Mouse (Mus musculus) liver, adult 2 months (tissue): ENCODE results near the gene Rprml. TPM values are rescaled to one million over a fixed set of nuclear protein-coding genes. Genes with fewer than 3 reads are reported as not detected.

ENCODE experiments used
- DNase-seq: peaks from one replicate; pipeline ENCODE4 v3.0.0-alpha.2; 2011; ENCODE audit warnings: low read depth, low spot score; ENCODE audit errors: extremely low read depth
- H3K27ac ChIP-seq: fragments of 200-500 bp; replicated peaks from 2 replicates; pipeline ENCODE4 v1.5.1; 2012; ENCODE audit warnings: low read depth, mild to moderate bottlenecking, control low read depth, inconsistent platforms, low read length; ENCODE audit not compliant: insufficient read depth
- H3K27me3 ChIP-seq: fragments of 200-500 bp; 2 replicates; pipeline ENCODE4 v1.6.1; 2012; ENCODE audit warnings: mild to moderate bottlenecking, moderate library complexity, low read length, inconsistent platforms; ENCODE audit not compliant: control insufficient read depth, insufficient read depth
- H3K36me3 ChIP-seq: fragments of 200-500 bp; 2 replicates; pipeline ENCODE4 v1.6.1; 2012; ENCODE audit warnings: low read length, inconsistent platforms; ENCODE audit not compliant: control insufficient read depth, insufficient read depth
- H3K4me1 ChIP-seq: fragments of 200-500 bp; 2 replicates; pipeline ENCODE4 v1.6.1; 2011; ENCODE audit warnings: low read length; ENCODE audit not compliant: control insufficient read depth, insufficient read depth
- H3K4me3 ChIP-seq: fragments of 200-500 bp; 2 replicates; pipeline ENCODE4 v1.5.1; 2011; ENCODE audit warnings: low read depth, mild to moderate bottlenecking, control low read depth, low read length, moderate library complexity; ENCODE audit not compliant: insufficient read depth
- H3K79me2 ChIP-seq: fragments of 200-500 bp; 2 replicates; pipeline ENCODE4 v1.6.1; 2012; ENCODE audit warnings: inconsistent platforms, mild to moderate bottlenecking, low read length, moderate library complexity; ENCODE audit not compliant: control insufficient read depth, insufficient read depth
- H3K9ac ChIP-seq: fragments of 200-500 bp; 2 replicates; pipeline ENCODE4 v1.6.1; 2012; ENCODE audit warnings: low read depth, mild to moderate bottlenecking, control low read depth, inconsistent platforms, low read length
- CTCF ChIP-seq: fragments of 200-500 bp; IDR thresholded peaks from 2 replicates; pipeline ENCODE4 v1.5.1; 2011; ENCODE audit warnings: low read depth, low read length, control low read depth
- POLR2A ChIP-seq: fragments of 200-500 bp; IDR thresholded peaks from 2 replicates; pipeline ENCODE4 v1.6.1; 2011; ENCODE audit warnings: low read length, control low read depth; ENCODE audit not compliant: insufficient read depth; ENCODE audit errors: extremely low read depth
- WGBS: fragments of 180-500 bp; shearing (Covaris S2); methylation state at CpG from one replicate; pipeline ENCODE4 v1.1.7; 2018; 5-methylcytosine and 5-hydroxymethylcytosine counted together
- polyA plus RNA-seq: library from polyadenylated mRNA; depleted of rRNA; stranded (reverse); fragments of >200 nt; gene quantifications from 2 replicates; pipeline ENCODE4 v1.2.3, GENCODE M21; 2012
- total RNA-seq: library from RNA; depleted of rRNA; stranded (reverse); fragments of >200 nt; gene quantifications from 2 replicates; pipeline ENCODE4 v1.2.3, GENCODE M21; 2014

The Rprml gene
- total and polyA plus RNA-seq, 2 experiments = not detected

DNA sequence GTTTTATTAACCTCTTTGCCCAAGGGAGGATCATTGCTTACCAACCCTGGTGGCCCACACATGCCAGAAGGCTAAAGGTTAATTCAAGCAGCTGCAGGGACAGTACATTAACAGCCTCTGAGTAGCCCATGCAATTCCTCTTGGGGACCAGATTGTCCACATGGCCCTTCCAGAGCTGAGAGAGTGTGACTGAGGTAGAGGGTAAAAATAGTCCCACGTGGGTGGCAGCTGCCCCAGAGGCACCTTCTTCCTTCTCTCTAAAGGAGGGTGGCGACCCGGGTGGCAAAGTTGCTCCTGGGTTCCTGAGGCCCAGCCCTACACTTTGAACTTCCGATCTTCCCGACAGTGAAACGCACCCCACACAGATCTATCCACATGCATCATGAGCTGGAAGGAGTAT, 3.1 kb upstream of the Rprml start:
- TF ChIP-seq CTCF (no peak), POLR2A (no peak)
- H3K4me1 ChIP-seq = no peaks in the 10 kb centered on the region
- H3K79me2 ChIP-seq = no peaks in the 10 kb centered on the region
- 80% methylated on average over 6 of the region's 6 CpGs for WGBS
- DNase-seq = no peak
- H3K4me3 ChIP-seq = no peak overlapping the region
- no peak overlapping the region for H3K27ac ChIP-seq
- no peak overlapping the region for H3K9ac ChIP-seq
- H3K36me3 ChIP-seq = no peaks in the 10 kb centered on the region
- peaks cover 16% of the 10 kb centered on the region for H3K27me3 ChIP-seq

DNA sequence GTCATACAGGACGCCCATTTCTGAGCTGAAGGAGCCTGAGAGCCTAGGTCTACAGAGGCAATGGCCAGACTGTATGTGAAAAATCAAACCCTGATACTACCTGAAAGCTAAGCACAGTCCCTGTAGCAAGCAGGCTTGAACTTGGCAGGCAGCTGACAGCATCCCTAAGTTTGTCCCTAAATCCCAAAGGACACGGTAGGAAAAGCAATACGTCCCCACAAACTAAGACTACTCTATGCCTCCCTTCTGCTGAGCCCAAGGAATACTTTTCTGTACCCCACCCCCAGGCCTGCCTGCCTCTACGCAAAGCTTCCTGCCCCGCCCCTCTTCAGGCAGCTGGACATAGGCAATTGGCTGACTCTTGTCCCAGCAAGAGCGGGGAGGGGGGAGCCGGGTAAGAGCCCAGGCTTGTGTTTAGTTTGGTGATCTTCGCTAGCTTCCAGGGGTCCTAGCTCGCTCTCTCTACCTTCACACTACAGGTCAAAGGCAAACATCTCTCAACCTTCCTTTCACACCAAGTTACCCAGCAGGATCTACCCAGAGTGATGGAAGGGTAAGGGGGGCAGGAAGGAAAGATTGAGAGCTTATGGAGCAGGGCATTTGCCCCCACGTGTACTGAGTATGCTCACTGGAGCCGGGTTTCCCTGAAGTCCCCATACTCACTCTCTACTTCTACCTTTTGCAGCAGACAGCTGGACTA, 1.3 kb upstream of the Rprml start:
- 14% methylated on average over 11 of the region's 11 CpGs for WGBS

DNA sequence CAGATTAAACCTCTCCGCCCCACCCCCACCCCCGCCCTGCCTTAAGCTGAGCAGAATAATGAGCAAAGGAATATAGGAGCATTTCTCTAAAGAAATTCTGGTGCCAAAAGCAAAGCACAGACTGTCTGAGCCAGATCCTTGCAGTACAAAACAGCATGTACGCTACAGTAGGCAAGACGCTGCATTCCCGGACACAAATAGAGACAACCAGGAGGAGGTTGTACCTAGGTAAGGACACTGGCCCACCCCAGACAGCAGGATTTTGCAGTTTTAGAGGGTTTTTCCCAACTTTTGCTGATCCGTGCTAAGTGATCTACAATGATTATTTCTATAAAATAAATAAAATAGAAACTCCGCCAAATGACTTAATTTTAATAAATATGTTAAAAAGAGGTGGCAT, 714 bp upstream of the Rprml start:
- no peak overlapping the region for H3K9ac ChIP-seq
- 46% methylated on average over 7 of the region's 7 CpGs for WGBS
- H3K79me2 ChIP-seq = no peaks in the 10 kb centered on the region

More for the DNA sequence above, 1.3 kb upstream of the Rprml start:
- Histone ChIP-seq H3K4me3 (no peak overlapping the region), H3K27me3 (peaks cover 18% of the 10 kb centered on the region), H3K36me3 (no peaks in the 10 kb centered on the region), H3K27ac (no peak overlapping the region), H3K9ac (no peak overlapping the region), H3K4me1 (no peaks in the 10 kb centered on the region), H3K79me2 (no peaks in the 10 kb centered on the region)
- TF ChIP-seq POLR2A = no peak
- TF ChIP-seq CTCF = no peak
- no peak for DNase-seq

DNA sequence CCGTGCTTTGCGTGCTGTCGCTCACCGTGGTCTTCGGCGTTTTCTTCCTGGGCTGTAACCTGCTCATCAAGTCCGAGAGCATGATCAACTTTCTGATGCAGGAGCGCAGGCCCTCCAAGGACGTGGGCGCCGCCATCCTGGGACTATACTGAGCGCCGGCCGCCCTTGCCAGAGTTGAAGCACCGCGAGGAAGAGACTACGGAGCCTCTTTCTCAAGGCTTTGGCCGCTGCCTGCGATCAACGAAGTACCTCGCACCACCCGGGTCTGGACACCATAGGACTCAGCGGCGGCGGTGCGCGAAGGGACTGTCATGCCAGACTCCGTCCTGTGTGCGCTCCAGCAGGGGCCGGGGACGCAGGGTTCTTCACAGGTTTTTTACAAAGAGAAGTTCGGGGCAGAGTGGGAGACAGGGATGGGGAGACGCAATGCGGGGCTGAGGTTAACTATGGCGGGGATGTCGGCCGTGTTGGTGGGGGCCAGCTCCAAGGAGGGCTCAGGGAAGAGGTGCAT, 668 bp downstream of the Rprml start:
- no peak for DNase-seq
- 4% methylated on average over 37 of the region's 37 CpGs for WGBS

More for the DNA sequence above, 714 bp upstream of the Rprml start:
- H3K4me3 ChIP-seq = no peak overlapping the region
- H3K4me1 ChIP-seq = no peaks in the 10 kb centered on the region
- no peak overlapping the region for H3K27ac ChIP-seq
- no peak for DNase-seq
- no peaks in the 10 kb centered on the region for H3K36me3 ChIP-seq
- TF ChIP-seq CTCF (no peak), POLR2A (no peak)
- H3K27me3 ChIP-seq = peaks cover 18% of the 10 kb centered on the region

DNA sequence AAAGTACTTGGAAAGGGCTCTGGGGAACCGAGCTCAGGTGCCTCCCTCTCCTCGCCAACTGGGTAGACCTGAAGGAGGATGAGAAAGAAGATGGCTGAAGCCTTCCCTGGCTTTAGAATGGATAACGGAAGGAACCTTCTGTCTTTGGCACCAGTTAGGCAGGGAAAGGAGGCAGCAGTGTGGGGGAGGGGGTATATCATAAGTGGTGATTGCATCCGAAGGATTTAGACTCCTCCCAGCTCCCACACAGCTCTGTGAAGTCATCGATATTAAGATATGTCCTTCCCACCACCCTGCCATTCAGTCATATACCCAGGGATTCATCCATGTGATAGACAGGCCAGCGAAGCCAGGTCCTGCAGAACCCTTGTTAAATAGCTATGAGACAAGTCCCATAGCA, 2.1 kb downstream of the Rprml start:
- no peak overlapping the region for H3K4me3 ChIP-seq
- 77% methylated on average over 6 of the region's 6 CpGs for WGBS
- no peak overlapping the region for H3K27ac ChIP-seq
- H3K79me2 ChIP-seq = no peaks in the 10 kb centered on the region
- H3K9ac ChIP-seq = no peak overlapping the region
- no peak for DNase-seq
- no peak for TF ChIP-seq CTCF
- H3K27me3 ChIP-seq = peaks cover 18% of the 10 kb centered on the region
- no peaks in the 10 kb centered on the region for H3K4me1 ChIP-seq
- no peaks in the 10 kb centered on the region for H3K36me3 ChIP-seq

More for the DNA sequence above, 668 bp downstream of the Rprml start:
- H3K79me2 ChIP-seq = no peaks in the 10 kb centered on the region
- peaks cover 18% of the 10 kb centered on the region for H3K27me3 ChIP-seq
- H3K9ac ChIP-seq = no peak overlapping the region
- H3K4me3 ChIP-seq = no peak overlapping the region
- no peaks in the 10 kb centered on the region for H3K36me3 ChIP-seq
- H3K4me1 ChIP-seq = no peaks in the 10 kb centered on the region
- no peak for TF ChIP-seq CTCF
- no peak for TF ChIP-seq POLR2A
- H3K27ac ChIP-seq = no peak overlapping the region

DNA sequence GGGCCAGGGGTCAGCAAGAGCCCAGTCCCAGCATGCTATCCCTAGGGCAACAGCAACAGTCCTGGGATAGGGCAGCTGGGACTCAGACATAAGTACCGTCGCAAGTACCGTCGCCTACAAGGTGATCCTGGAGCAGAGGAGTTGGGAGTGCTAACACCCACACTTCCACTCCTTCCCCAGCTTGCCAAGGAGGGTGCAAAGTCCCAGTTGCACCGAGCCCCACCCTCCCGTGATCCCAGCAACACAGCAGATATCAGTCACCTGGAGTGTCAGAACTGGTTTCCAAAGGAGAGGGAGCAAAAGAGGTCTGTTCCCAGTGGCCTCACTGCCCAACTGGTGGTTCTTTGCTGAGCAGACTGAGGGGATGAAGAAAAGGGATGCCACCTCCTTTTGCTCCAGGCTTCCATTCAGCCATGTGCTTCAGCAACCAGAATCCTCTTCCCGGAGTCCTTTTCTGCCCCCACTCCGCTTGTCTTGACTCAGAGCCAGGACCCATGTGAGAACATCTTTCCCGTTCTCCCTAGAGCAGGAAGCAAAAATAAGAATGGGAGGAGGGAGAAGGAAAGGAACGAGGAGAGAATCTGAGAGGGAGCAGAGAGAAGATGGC, 4.1 kb downstream of the Rprml start:
- no peak overlapping the region for H3K27ac ChIP-seq
- no peak overlapping the region for H3K4me3 ChIP-seq
- no peak overlapping the region for H3K9ac ChIP-seq
- no peaks in the 10 kb centered on the region for H3K79me2 ChIP-seq
- H3K36me3 ChIP-seq = no peaks in the 10 kb centered on the region
- DNase-seq = no peak
- WGBS = 61% methylated on average over 10 of the region's 10 CpGs
- no peaks in the 10 kb centered on the region for H3K4me1 ChIP-seq
- H3K27me3 ChIP-seq = peaks cover 14% of the 10 kb centered on the region
- no peak for TF ChIP-seq POLR2A
- no peak for TF ChIP-seq CTCF
